Comparison of ENCODE assay signal across 9 mouse cellular contexts in the genomic region with DNA sequence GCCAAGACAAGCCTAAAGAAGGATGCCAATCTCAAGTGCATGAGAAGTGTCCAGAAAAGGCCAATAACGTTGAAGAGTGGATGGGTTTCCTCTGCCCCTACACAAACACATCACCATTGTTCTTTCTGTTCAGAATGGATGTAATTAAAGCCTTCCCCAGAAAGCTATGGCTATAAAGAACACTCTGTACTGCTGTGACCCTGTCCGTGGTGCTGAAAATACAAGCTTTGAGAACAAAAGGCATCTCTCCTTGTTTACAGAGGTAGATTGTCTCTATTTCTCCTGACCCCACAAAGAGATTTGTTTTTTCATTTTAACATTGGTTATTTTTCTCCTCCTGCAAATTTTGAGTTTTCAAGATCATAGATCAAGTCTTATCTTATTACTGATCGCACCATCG.
DNase-seq lines count a peak whose midpoint lies in the region; ATAC-seq lines count a peak whose summit lies in the region.
"Had no signal": no experiment of that assay in that cellular context is flagged by ENCODE, and none has a peak within 500 bp of the region (broad histone marks: within the 10 kb centered on the region; RNA-seq: fewer than 3 reads in every experiment).

No protein-coding gene starts in this region.

- peak; percentile 9 for DNase-seq in gastrocnemius, postnatal 14 days
- no peak for DNase-seq in gastrocnemius, postnatal 25 days
- DNase-seq in ovary, postnatal 14 days (ENCODE audit: low spot score): peak; percentile 11
- DNase-seq in ovary, adult 18-20 months (ENCODE audit: low spot score): no peak
- peak; percentile 85 for DNase-seq in embryonic facial prominence, embryonic 14.5 days (ENCODE audit: low spot score)
- DNase-seq in thymus, postnatal 14 days: peak; percentile 48
- no peak for DNase-seq in right cerebral cortex, postnatal 36 days (ENCODE audit: low spot score in 2 of 2)
- DNase-seq in left cerebral cortex, postnatal 10 days (ENCODE audit: extremely low spot score in 1 of 2, low spot score in 2 of 2): no peak

- H3K9me3 ChIP-seq in embryonic facial prominence, embryonic 14.5 days (ENCODE audit: control insufficient read depth, low read length): no peaks in the 10 kb centered on the region
- H3K9me3 ChIP-seq: hindbrain, embryonic 15.5 days had no signal

- H3K4me3 ChIP-seq in embryonic facial prominence, embryonic 14.5 days (ENCODE audit: low read depth, low read length): no peak overlapping the region
- H3K4me3 ChIP-seq: hindbrain, embryonic 15.5 days had no signal

- H3K27me3 ChIP-seq in embryonic facial prominence, embryonic 14.5 days (replicated peaks; ENCODE audit: control insufficient read depth, insufficient read depth, low read length): no peaks in the 10 kb centered on the region
- H3K27me3 ChIP-seq: hindbrain, embryonic 15.5 days had no signal

- ATAC-seq in embryonic facial prominence, embryonic 14.5 days (ENCODE audit: low read depth): no peak

- 42% methylated on average over 4 of the region's 4 CpGs for WGBS in embryonic facial prominence, embryonic 14.5 days

- intact Hi-C loops in gastrocnemius, postnatal 14 days (cut with DNase I; ENCODE audit: low total_unique reads): no loop called here
- intact Hi-C loops in left cerebral cortex, postnatal 10 days (cut with DNase I): no loop called here

- H3K9ac ChIP-seq in embryonic facial prominence, embryonic 14.5 days (ENCODE audit: low read depth, low read length): no peak overlapping the region
- H3K9ac ChIP-seq: hindbrain, embryonic 15.5 days had no signal

- H3K4me1 ChIP-seq in embryonic facial prominence, embryonic 14.5 days (ENCODE audit: control insufficient read depth, insufficient read depth, low read length): no peaks in the 10 kb centered on the region
- H3K4me1 ChIP-seq: hindbrain, embryonic 15.5 days had no signal

- H3K27ac ChIP-seq in embryonic facial prominence, embryonic 14.5 days (replicated peaks; ENCODE audit: low read depth, low read length): no peak overlapping the region
- H3K27ac ChIP-seq: hindbrain, embryonic 15.5 days had no signal

- no peaks in the 10 kb centered on the region for H3K36me3 ChIP-seq in embryonic facial prominence, embryonic 14.5 days (ENCODE audit: control insufficient read depth, insufficient read depth, low read length)
- H3K36me3 ChIP-seq: hindbrain, embryonic 15.5 days had no signal

- no peak overlapping the region for H3K4me2 ChIP-seq in embryonic facial prominence, embryonic 14.5 days (ENCODE audit: low read depth, low read length)
- H3K4me2 ChIP-seq: hindbrain, embryonic 15.5 days had no signal

Comparison
In these comparisons a context has a peak if more than half of its experiments do, and no peak if none do; other contexts are left out.
1. DNase-seq: peak in gastrocnemius, postnatal 14 days (single experiment), ovary, postnatal 14 days (single experiment), embryonic facial prominence, embryonic 14.5 days (single experiment) and thymus, postnatal 14 days (single experiment); none in gastrocnemius, postnatal 25 days (single experiment), ovary, adult 18-20 months (single experiment), right cerebral cortex, postnatal 36 days (0 of 2) and left cerebral cortex, postnatal 10 days (0 of 2).